In genomic region chr12:114914406-114914805, GRCm38 (mm10) we compare ENCODE assay signal across 6 mouse cellular contexts.
DNase-seq lines count a peak whose midpoint lies in the region; ATAC-seq lines count a peak whose summit lies in the region.

No protein-coding gene starts in this region.

- peak; percentile 7 to 12 for DNase-seq in spleen, postnatal 36 days (ENCODE audit: low spot score in 2 of 2)
- DNase-seq in thymus, postnatal 10 days (ENCODE audit: low spot score in 2 of 2): peak; percentile 49 to 50
- peak; percentile 31 to 50 for DNase-seq in thymus, postnatal 36 days

- peak; percentile 30 for ATAC-seq in CD4-positive, CD25-positive, alpha-beta regulatory T cell, adult 4 months
- ATAC-seq in activated CD4-positive, CD25-positive, alpha-beta regulatory T cell, adult 4 months: peak; percentile 44
- 0 out of 2 replicates have a peak, but pooled peaks have one; percentile 23 for ATAC-seq in megakaryocyte, adult 5-6 weeks (ENCODE audit: poor library complexity, severe bottlenecking)

Comparison
In these comparisons a context has a peak if more than half of its experiments do, and no peak if none do; other contexts are left out.
1. Peak in every context shown above with its lines: DNase-seq and ATAC-seq.